Mouse (Mus musculus): ENCODE measurements around the gene Gm17651.

Gene Gm17651

DNA sequence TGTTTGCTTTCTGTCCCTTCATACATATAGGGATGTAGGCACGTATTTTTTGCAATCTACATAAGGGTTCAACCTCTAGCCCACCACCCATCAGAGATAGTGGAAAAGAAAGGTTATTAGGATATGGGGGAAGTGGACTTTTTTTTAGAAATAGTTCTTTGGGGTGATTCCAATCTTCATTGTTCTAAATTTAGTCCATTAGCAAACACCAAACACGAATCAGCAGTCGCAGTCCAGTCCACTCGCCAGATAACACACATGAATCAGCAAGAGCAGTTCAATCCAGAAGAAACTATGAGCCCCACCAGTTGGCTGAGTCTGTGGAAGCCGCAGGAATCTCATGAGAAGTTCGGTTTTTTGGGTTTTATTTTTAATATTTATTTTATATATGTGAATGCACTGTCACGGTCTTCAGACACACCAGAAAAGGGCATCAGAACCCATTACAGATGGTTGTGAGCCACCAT lies at the start of gene Gm17651:
TSS of gene Gm17651 (minus strand) at position 51 of the 467 bp plus-strand sequence.
- no peak for DNase-seq

DNA sequence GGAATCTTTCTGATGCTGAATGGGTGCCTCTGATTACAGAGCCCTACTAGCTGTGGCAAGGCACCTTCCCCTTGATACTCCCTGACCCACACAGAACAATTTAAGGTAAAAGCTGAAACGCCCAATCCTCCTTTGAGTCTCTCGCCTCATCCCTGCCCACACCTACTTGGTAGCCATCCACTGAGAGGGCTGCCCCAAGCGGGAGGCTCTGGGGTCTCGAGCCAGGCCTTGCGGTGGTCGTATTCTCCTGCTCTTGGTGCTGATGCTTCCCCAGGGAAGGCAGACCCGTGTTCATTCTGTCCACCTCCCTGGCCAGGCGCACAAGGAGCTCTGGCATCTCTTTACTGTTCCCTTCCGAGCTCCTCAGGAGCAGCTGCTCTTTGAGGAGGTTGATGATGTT lies 44.6 kb upstream of the Gm17651 start:
- no peak for DNase-seq

DNA sequence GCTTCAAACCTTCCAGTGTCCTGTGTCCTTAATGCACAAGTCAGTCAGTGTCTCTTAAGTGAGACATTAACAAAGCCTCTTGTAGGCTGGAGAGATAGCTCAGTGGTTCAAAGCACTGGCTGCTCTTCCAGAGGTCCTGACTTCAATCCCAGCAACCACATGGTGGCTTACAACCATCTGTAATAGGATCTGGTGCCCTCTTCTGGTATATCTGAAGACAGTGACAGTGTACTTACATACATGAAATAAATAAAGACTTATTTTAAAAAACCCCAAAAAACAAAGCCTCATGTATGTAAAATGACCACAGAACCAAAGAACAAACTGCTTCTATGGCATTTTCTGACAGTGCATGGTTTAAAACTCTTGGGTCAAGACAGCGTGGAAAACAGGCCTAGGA lies 41.4 kb upstream of the Gm17651 start:
- no peak for DNase-seq

DNA sequence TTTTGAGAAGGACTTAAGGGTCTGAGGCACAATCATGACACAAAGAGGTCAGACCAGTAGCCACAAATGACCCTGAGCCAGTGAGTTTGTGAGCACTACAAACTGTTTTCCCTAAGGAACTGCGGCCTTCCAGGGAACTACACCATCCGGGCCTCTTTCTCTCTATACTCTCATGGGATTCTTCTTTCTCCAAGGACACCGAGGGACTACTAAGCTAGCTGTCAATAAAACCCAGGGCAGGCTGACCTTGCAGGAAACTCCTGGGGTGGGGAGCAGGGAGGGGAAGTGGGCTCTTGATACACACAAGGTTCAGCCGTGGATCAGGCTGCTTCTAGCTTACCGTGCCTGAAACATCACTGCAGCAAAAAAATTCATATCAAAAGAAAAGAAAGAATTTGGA lies 36.4 kb upstream of the Gm17651 start:
- no peak for DNase-seq

DNA sequence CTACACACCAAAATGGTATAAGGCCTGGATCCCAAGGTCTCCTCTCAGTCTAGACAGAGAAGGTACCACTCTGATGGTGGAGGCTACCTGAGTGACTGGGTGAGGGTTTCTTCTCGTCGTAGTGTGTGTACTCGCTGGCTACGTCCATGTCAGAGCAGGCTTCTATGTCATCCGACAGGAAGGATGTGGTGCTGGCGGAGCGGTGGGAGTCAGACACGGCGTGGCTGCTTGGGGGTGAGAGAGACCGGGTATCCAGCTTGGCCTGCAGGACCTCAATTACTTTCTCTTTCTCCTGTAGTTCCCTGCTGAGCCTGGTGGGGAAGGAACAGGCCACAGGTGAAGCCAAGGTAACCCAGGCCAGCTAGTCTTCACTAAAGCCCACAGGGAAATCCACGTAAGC lies 35.6 kb upstream of the Gm17651 start:
- no peak for DNase-seq

DNA sequence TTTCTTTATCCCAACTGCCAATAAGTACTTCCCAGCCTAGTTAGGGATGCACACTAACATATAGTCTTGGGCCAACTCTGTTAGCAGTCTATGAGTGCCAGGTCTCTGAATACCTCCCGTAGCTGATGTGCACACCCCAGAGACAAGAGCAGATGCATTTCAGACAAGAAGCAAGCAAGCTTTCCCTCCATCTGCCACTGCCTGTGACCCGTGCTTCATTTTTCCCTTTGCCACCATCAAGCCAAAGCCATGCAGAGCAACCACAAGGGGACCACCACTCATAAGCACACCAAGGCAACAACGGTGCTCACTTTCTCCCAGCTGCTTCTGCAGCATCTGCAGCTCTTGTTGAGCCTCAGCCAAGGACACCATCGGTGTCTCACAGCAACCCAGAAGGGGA lies 32.1 kb upstream of the Gm17651 start:
- DNase-seq: no peak

DNA sequence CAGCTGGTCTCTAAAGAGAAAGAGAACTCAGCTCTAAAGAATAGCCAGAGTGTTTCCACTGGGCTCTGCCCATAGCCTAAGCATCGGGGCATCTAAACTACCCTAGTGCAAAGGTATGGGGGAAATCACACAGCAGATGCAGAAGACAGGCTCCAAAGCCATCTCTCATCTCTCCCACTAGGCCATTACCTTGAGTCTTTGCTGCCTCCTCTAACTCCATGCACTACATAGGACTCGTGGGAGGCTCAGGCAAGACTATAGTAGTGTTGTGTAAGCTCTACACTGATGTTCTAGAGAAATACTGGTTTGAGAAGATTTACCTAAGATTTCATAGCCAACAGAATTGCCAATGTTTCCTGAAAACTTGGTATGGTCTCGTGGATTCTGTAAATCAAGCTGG lies 31.0 kb upstream of the Gm17651 start:
- no peak for DNase-seq

DNA sequence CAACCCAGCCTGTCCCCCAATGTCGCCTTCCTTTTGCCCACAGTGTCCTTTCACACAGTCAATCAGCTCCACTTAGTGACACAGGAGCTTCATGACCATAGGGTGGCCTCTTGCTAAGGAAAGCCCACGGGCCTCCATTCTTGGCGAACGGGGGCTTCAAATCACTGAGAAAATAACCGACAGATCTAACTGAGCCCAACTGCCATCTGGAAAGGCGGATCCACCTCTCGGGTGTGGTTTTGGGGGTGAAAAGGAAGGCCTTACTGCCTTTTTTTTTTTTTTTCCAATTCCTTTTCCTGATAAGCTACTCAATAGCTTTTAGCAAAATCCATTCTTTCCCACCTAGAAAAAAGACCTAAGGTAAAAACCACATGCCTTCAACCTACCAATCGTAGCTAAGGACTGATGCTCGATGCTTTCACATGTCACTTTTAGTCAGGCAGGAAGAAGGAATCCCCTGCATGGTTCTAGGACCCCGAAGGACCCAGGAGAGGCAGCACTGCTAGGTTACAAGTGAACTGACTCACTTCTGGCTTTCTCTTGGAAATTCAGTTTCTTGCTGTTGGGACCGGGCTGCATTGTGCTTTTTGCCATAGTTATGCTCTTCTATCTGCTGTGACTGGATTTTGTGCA lies 28.1 kb upstream of the Gm17651 start:
- no peak for DNase-seq

DNA sequence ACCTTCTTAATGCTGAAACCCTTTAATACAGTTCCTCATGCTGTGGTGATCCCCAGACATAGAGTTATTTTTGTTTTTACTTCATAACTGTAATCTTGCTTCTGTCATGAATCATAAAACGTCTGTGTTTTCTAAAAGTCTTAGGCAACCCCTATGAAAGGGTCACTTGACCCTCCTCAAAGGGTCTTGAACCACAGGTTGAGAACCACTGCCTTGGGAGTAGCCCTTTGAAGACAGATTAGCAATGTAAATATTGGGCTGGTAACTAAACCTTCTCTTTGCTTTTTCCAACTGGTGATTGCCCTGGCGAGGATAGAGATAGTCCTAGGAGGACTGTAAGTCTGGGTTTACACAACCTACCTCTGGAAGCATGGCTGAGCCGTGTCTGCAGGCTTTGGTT lies 26.7 kb upstream of the Gm17651 start:
- no peak for DNase-seq

DNA sequence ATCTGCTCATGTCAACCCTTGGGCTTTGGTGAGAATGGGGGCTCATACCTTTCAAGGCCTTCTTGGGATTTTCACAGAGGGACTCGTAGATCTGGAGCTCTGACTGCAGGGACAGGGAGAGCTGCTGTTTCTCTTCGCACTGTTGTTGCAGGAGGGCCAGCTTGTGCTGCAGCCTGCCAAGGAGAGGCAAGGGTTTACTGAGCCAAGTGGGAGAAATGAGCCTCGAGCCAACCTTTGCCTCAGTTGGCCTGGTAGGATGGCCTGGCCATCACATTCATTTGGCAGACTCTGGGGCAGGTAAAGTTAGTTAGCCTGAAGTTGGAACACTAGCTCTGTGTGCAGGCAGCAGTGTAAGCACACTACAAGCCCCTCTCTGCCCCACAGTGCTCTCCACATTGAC lies 24.6 kb upstream of the Gm17651 start:
- DNase-seq: no peak

DNA sequence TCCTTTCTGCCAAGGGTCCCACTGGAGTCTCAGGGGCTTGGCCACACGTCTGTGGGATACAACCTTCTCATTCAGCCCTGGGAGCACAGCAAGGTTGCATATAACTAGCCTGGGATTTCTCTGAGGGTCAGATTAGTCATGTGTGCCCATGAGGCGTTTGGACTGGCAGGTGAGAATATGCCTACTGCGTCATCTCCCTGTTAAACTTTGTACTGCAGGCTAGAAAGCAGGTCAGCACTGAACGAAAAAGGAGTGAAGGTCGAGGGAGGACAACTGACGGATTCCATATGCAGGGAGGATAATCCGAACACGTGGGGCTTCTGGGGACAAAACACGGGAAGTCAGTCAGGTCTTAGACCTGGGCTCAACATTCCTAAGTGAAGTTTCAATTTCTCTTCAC lies 22.8 kb upstream of the Gm17651 start:
- DNase-seq: peak in 1 of 2 experiments; percentile 44

DNA sequence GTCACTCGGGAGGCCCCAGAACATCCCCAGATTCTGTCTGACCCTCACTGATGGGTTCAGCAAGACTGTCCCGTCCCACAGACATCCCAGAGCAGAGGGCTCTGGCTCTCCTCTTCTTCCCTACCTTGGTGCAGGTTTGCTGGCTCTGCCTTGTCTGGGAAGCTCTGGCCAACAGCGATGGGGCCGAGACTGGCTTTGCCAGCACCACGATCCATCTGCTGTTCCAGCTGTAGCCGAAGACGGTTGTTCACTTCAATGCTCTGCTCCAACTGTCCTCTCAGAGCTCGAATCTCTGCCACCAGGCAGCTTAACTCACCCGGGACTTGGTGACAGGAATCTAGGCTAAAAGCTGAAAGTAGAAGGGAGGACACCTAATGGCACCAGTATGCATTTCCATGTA lies 22.4 kb upstream of the Gm17651 start:
- no peak for DNase-seq

DNA sequence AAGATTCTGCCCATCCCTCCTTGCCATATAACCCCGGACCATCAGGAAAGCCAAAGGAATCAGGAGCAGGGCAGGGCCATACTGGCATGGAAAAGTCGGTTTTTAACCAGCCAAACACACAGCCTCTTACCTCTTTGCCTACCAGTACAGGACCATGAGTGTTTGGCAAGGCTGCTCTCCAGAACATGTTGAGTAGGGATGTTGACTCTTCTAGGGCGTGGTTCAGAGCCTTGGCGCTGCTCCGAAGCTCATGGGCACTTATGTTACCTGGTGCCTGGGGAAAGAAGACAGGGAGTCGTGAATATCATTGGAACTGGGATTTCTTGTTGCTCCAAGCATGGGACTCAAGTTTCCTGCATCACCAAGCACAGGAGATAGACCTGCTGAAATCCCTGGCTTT lies 19.3 kb upstream of the Gm17651 start:
- no peak for DNase-seq

DNA sequence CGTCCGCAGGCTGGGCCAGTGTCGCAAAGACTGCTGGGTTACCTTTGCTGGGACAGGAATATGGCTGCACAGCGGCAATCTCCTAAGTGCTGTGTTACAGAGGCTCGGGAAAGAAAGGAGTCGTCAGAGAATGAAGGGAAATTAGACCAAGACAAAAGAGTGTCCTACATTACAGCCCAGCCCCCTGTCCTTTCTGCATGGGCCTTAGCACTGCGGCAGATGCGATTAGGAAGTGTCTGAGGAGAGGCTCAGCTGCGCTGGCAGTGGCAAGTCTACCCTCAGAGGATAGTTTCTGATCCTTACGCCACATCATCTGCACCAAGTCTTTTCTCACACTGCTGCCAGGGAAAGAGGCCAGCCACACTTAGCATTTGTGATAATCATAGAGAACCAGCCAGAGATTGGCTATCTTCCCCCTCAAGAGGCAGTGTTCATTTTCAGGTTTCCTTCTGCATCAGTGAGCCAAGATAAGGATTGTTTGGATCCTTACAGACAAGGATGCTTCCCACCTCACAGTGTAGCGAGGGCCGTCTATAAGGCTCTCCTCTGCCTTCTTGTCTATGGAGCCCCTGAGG lies 17.0 kb upstream of the Gm17651 start:
- no peak for DNase-seq

DNA sequence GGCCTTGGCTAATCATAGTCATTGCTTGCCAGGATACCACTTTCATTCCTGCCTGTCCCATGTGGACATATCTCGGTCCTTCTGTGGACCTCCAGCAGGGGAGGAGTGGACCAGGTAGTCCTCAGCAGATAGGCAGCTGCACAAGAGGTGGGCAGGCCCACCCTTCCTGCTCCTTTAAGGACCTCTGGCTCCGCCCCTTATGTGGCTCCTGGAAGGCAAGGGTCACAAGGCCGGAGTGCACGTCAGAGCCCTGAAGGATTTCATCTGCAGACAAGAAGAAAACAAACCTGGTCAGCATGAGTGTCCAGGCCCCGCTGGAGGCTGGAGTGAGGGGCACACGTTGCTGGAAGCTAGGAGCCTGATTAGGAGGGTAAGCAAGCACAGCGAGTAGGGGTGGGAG lies 16.1 kb upstream of the Gm17651 start:
- peak in 1 of 2 experiments; percentile 40 for DNase-seq

DNA sequence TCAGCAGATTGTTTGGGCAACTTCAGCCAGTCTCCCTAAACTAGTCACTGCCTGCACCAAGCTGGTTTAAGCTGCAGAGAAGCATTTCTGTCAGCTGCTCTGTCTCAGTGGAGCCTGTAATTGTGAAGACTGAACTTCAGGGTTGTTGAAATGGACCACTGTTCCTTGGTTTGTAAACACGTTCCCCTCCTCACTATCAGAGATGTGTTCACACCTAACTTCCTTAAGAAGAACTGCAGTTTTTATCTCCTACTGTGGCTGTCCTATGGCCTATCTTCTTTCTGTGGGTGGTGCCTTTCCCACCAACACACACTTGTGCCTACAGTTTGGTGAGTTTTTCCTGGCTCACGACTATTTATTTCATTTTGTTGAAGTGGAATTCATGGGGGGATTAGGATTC lies 14.8 kb upstream of the Gm17651 start:
- DNase-seq: no peak

DNA sequence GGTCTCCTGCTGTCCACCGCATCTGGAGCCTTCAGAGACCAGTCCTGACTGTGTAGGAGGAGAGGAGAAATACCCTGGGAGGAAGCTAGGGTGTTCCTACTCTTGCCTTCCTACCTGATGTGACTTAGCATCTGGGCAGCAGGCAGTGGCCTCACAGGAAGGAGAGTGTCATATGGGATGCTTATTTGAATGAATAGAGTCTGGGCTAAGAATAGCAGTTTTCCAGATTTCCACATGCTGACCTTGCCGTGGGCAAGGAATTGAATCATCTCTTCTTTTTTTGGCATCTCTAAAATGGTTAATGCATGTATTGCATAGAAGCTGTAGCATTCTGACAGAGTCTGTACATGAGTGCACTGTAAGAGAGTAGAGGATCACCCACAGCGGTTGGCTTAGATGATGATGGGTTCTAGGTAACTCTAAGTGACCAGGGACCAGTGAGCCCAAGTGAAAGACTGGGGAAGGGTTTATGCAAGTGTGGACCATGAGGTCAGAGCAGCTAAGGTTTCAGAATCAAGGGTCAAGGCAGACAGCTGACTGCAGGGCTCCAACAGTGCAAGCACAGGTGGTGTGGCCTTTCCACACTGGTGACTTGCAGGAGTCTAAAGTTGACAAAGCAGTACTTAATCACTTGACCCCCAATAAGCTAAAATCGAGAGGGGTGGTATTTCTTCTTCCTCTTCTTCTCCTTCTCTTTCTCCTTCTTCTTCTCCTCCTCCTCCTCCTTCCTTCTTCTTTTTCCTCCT lies 12.1 kb upstream of the Gm17651 start:
- DNase-seq: no peak

DNA sequence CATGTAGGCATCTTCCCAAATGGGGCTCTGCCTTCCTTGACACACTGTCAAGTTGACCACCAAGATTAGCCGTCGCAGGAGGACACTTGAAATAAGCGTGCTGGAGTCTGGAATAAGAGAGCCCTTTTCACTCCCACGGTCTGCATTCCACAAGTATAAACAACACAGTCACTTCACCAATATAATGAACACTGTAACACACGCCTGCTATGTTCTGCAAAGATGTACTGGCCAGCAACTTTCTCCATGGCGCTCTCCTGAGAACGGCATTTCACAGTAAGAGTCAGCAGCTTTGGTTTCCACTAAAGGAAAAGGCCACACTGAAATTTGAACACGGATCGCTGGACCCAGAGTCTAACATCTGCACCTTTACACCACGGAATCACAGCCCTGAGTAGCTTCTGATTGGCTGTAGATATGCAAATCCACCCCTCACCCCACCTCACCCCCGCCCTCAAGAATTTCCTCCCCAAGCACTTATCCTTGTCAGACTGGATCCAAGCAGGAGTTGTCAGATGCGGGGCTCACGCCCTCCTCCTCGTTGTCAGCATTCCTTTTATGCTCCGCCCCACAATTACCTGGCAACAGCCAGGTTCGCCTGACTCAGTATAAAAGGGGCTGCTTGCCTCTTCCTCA lies 9.2 kb upstream of the Gm17651 start:
- peak; percentile 33 to 66 for DNase-seq

DNA sequence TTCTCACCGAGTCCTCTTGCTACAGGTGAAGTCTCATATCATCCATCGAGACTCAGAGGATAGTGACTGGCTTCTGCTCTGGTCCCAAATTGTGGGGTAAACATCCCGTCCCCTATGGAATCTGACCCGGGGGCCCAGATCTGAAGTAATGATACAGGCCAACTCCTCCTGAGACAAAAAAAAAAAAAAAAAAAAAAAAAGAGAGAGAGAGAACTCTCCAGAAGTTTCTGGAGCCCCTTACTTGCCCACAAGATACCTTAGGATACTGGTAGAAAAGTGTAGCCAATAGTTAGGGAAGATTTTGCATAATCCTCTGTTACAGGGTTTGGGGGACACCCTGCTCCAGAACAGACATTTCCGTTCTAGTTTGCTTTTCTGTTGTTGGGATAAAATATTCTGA lies 8.1 kb upstream of the Gm17651 start:
- no peak for DNase-seq

DNA sequence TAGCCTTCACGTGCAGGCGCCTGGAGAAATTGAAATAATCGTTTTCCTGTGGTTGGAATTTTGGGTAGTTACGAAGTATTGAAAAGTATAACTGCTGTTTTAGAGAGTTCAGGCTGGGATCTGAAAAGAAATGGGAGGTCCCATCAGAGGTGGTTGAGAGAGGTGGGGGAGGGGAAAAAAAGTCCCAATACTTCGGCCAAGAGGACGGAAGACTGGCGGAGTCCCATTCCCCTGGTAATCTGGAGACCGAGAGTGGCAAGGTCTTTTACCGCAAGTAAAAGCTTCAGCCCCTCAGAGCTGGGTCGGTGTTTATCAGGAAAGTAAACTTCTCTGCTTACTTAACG lies 7.6 kb upstream of the Gm17651 start:
- DNase-seq: no peak

DNA sequence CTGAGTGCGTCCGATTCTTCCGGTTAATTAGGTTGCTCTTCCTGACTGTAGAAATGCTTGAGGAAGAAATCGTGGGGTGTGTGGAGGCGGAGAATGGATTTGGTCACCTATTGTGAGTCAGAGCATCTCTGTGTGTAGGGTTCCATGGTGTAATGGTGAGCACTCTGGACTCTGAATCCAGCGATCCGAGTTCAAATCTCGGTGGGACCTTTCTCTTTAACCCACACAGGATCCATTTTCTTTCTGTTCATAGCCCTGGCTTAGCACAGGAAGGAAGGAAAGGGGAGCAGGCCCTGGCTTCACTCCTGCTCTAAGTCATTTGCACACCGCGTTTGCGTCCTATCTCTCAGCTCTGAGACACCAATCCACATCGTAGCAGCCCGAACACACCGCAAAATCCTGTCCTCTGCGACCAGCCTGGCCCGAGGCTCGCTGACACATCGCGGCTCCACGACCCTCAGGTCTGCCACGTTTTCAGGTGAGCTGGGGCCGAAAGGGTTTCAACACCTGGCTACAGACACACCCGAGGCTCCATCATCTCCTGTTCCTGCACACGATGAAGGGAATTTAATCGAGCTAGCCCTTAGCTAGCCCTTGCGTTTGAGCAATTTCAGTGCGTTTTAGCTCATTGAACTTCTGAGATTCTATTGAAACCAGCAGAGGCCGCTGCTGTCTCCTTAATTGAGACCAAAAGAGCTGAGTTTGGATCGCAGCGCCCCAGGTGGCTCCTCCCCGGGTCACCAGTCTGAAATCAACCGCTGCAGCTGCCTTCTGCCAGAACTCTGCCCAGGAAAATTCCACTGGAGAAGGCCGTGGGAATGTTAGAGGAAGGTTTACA lies 7.0 kb upstream of the Gm17651 start:
- DNase-seq: peak; percentile 77 to 84

DNA sequence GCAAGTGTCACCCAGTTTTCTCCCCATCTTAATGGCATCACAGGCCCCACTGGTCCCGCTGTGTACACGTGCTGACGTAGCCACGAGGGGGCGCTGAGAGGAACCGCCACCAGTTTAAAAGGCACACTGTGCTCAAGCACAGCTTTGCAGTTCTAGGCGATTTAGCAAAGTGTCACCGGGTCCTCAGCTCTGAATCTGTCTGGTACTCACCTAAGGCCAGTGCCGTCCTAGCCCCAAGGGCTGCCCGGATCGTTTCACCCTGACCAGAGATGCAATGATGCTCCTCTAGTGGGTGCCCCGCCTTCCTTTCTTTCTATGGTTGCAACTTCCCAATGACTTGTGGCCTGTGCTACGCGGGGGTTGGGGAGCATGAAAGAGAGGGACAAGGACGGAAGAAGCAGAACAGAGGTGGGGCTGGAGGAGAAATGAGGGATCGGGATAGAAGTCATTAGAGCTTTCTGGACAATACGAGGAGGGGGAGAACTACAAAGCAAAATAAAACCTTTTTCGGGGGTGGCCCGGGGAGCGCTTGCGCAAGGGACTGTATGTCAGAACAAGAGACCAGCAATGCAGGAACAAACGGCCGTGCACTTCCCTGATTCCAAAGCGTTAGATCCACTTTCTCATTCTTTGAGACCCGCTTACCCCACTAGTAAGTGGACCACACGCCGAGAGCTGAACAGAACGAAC lies 6.3 kb upstream of the Gm17651 start:
- peak; percentile 87 to 88 for DNase-seq
